Mouse (Mus musculus): ENCODE measurements around the gene Foxb1.

DNA sequence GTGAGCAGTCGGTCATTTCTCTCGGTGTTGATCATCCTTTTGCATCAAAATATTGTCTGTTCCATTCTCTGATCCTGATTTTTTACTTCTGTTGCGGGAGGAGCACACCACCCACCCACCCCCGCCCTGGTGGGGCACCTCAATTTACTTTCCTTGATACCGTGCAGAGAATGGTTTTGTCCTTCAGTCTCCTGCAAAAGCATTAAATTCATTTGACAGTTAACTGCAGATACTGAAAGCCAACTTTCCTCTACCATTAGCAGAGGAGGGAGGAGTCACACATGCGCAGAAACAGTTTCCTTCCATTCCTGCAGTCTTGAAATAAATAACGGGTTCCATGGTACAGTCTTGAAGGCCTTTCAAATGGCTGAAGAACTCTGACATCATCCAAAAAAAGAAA is 46.4 kb downstream of the Foxb1 start:
- no peak for TF ChIP-seq POU5F1 (IDR thresholded peaks at IDR 0.05; ENCODE audit: borderline replicate concordance, low read length)
- TF ChIP-seq CTCF (conservative IDR thresholded peaks at IDR 0.05; ENCODE audit: low read length) = no peak
- TF ChIP-seq NANOG (IDR thresholded peaks at IDR 0.05; ENCODE audit: borderline replicate concordance, low read length) = no peak

Measured in E14TG2a.4 (cell line).